Mouse (Mus musculus) heart, adult 10 weeks (tissue): ENCODE data around the gene Fmnl2. TPM values are rescaled to one million over a fixed set of nuclear protein-coding genes. Genes with fewer than 3 reads are reported as not detected.

Experiments used
- polyA plus RNA-seq: library from polyadenylated mRNA; stranded (reverse); fragments of 350-450 nt; fragmentation: Illumina TruSeq; extraction: RNeasy Lipid Tissue Mini Kit (QIAGEN cat#74804); gene quantifications from one replicate; pipeline ENCODE4 v1.2.3, GENCODE M21; 2014; ENCODE audit warnings: low read depth, low replicate concordance

Gene Fmnl2
- polyA plus RNA-seq = 4.8 TPM

GRCm38 (mm10) chr2:52857611-52858528 lies at the start of gene Fmnl2:
Gene Fmnl2, plus strand, starts transcription at chr2:52857860.

Other genes starting within 250 kb of the Fmnl2 start
- 0.42 TPM for gene Cacnb4, start 181.0 kb upstream of the Fmnl2 start, polyA plus RNA-seq
- gene Stam2, start 115.6 kb upstream of the Fmnl2 start, polyA plus RNA-seq = 11.2 TPM